Mouse (Mus musculus): ENCODE results near the gene Pik3c2a. TPM values are rescaled to one million over a fixed set of nuclear protein-coding genes. Genes with fewer than 3 reads are reported as not detected.

Gene Pik3c2a
- 10 to 100 TPM; 13.4 to 16.3 TPM for total RNA-seq (2021)
- polyA plus RNA-seq (2012; rRNA removed), result 2.5 and 5.0 TPM in 2 replicates
- long read RNA-seq, full-length matches to known transcripts, result 1 of 4 reads
- long read RNA-seq, partial matches to known transcripts, result 2 of 4 reads
- long read RNA-seq, other reads (novel, unspliced or antisense), result 1 of 4 reads

- peaks cover 3% of the 10 kb centered on the region for H3K79me2 ChIP-seq (replicated peaks; ENCODE audit: control insufficient read depth, insufficient read depth, low read length)
- H3K27ac ChIP-seq, result peak within 1 kb of the TSS; percentile 89
- H3K9ac ChIP-seq (ENCODE audit: low read depth, low read length), result peak within 1 kb of the TSS; percentile 96
- under 1% methylated on average over 69 of the region's 72 CpGs for WGBS
- H3K36me3 ChIP-seq (ENCODE audit: control insufficient read depth, insufficient read depth, low read length), result peaks cover 15% of the 10 kb centered on the region
- peak; percentile 96 to 97 for DNase-seq
- H3K4me3 ChIP-seq, result peak within 1 kb of the TSS; percentile 98
- intact Hi-C loops (cut with DNase I), result loop anchor here (5.0 kb wide), 3 partner anchors 36 to 164 kb away; partner anchors contain the start of gene Rps13
- TF ChIP-seq CTCF (IDR thresholded peaks at IDR 0.05) (no peak), EP300 (IDR thresholded peaks at IDR 0.05; ENCODE audit: insufficient read depth, low read depth, low read length) (no peak; the same call in 1 of the 2 replicates), POLR2A (IDR thresholded peaks at IDR 0.05; ENCODE audit: insufficient read depth, low read depth, low read length) (peak; percentile 94)
- no peaks in the 10 kb centered on the region for H3K27me3 ChIP-seq (ENCODE audit: control insufficient read depth, insufficient read depth, low read length)
- H3K4me1 ChIP-seq (ENCODE audit: control insufficient read depth, insufficient read depth, low read length), result peaks cover 4% of the 10 kb centered on the region
Measured at GRCm38 (mm10) chr7:116443004-116443696, at the start of gene Pik3c2a. Gene Pik3c2a (minus strand): TSS chr7:116443449.

- no peak for TF ChIP-seq POLR2A (IDR thresholded peaks at IDR 0.05; ENCODE audit: insufficient read depth, low read depth, low read length)
- TF ChIP-seq EP300 (IDR thresholded peaks at IDR 0.05; ENCODE audit: insufficient read depth, low read depth, low read length), result no peak
- TF ChIP-seq CTCF (IDR thresholded peaks at IDR 0.05), result no peak
- intact Hi-C loops (cut with DNase I), result no loop called here
- H3K9ac ChIP-seq (ENCODE audit: low read depth, low read length), result no peak overlapping the region
- no peaks in the 10 kb centered on the region for H3K27me3 ChIP-seq (ENCODE audit: control insufficient read depth, insufficient read depth, low read length)
- no peak overlapping the region for H3K27ac ChIP-seq
- H3K4me1 ChIP-seq (ENCODE audit: control insufficient read depth, insufficient read depth, low read length), result no peaks in the 10 kb centered on the region; the same call in 1 of the 2 replicates
- no peaks in the 10 kb centered on the region for H3K36me3 ChIP-seq (ENCODE audit: control insufficient read depth, insufficient read depth, low read length)
- no peak overlapping the region for H3K4me3 ChIP-seq
- 74% methylated on average over 4 of the region's 4 CpGs for WGBS
- no peaks in the 10 kb centered on the region for H3K79me2 ChIP-seq (replicated peaks; ENCODE audit: control insufficient read depth, insufficient read depth, low read length)
- no peak for DNase-seq
Measured at GRCm38 (mm10) chr7:116491113-116491512, 47.9 kb upstream of the Pik3c2a start.

GRCm38 (mm10) chr7:116485062-116485601, 41.9 kb upstream of the Pik3c2a start:
- 0 out of 2 replicates have a peak, but pooled peaks cover 2% of the 10 kb centered on the region for H3K4me1 ChIP-seq (ENCODE audit: control insufficient read depth, insufficient read depth, low read length)
- H3K27me3 ChIP-seq (ENCODE audit: control insufficient read depth, insufficient read depth, low read length), result no peaks in the 10 kb centered on the region
- TF ChIP-seq POLR2A (IDR thresholded peaks at IDR 0.05; ENCODE audit: insufficient read depth, low read depth, low read length) (no peak), CTCF (IDR thresholded peaks at IDR 0.05) (no peak), EP300 (IDR thresholded peaks at IDR 0.05; ENCODE audit: insufficient read depth, low read depth, low read length) (no peak)
- intact Hi-C loops (cut with DNase I), result no loop called here
- H3K36me3 ChIP-seq (ENCODE audit: control insufficient read depth, insufficient read depth, low read length), result no peaks in the 10 kb centered on the region
- DNase-seq, result no peak
- no peak overlapping the region for H3K9ac ChIP-seq (ENCODE audit: low read depth, low read length)
- no peak overlapping the region for H3K4me3 ChIP-seq
- H3K27ac ChIP-seq, result no peak overlapping the region
- WGBS, result 86% methylated on average over 1 of the region's 1 CpGs
- no peaks in the 10 kb centered on the region for H3K79me2 ChIP-seq (replicated peaks; ENCODE audit: control insufficient read depth, insufficient read depth, low read length)

- DNase-seq, result no peak
- Histone ChIP-seq H3K27me3 (ENCODE audit: control insufficient read depth, insufficient read depth, low read length) (no peaks in the 10 kb centered on the region), H3K27ac (no peak overlapping the region), H3K79me2 (replicated peaks; ENCODE audit: control insufficient read depth, insufficient read depth, low read length) (no peaks in the 10 kb centered on the region), H3K4me1 (ENCODE audit: control insufficient read depth, insufficient read depth, low read length) (0 out of 2 replicates have a peak, but pooled peaks cover 2% of the 10 kb centered on the region), H3K36me3 (ENCODE audit: control insufficient read depth, insufficient read depth, low read length) (no peaks in the 10 kb centered on the region), H3K9ac (ENCODE audit: low read depth, low read length) (no peak overlapping the region), H3K4me3 (no peak overlapping the region)
- 47% methylated on average over 5 of the region's 5 CpGs for WGBS
- intact Hi-C loops (cut with DNase I), result no loop called here
- TF ChIP-seq POLR2A (IDR thresholded peaks at IDR 0.05; ENCODE audit: insufficient read depth, low read depth, low read length) (no peak), EP300 (IDR thresholded peaks at IDR 0.05; ENCODE audit: insufficient read depth, low read depth, low read length) (no peak), CTCF (IDR thresholded peaks at IDR 0.05) (no peak)
Measured at GRCm38 (mm10) chr7:116484213-116484612, 41.0 kb upstream of the Pik3c2a start.

- no peaks in the 10 kb centered on the region for H3K36me3 ChIP-seq (ENCODE audit: control insufficient read depth, insufficient read depth, low read length)
- 0 out of 2 replicates have a peak, but pooled peaks cover 2% of the 10 kb centered on the region for H3K4me1 ChIP-seq (ENCODE audit: control insufficient read depth, insufficient read depth, low read length)
- no peak overlapping the region for H3K9ac ChIP-seq (ENCODE audit: low read depth, low read length)
- TF ChIP-seq CTCF (IDR thresholded peaks at IDR 0.05) (no peak), EP300 (IDR thresholded peaks at IDR 0.05; ENCODE audit: insufficient read depth, low read depth, low read length) (no peak), POLR2A (IDR thresholded peaks at IDR 0.05; ENCODE audit: insufficient read depth, low read depth, low read length) (no peak)
- H3K79me2 ChIP-seq (replicated peaks; ENCODE audit: control insufficient read depth, insufficient read depth, low read length), result no peaks in the 10 kb centered on the region
- no peaks in the 10 kb centered on the region for H3K27me3 ChIP-seq (ENCODE audit: control insufficient read depth, insufficient read depth, low read length)
- no peak overlapping the region for H3K4me3 ChIP-seq
- no peak for DNase-seq
- WGBS, result 44% methylated on average over 5 of the region's 5 CpGs
- no peak overlapping the region for H3K27ac ChIP-seq
- intact Hi-C loops (cut with DNase I), result no loop called here
Measured at GRCm38 (mm10) chr7:116483782-116484181, 40.5 kb upstream of the Pik3c2a start.

GRCm38 (mm10) chr7:116483106-116483505, 39.9 kb upstream of the Pik3c2a start:
- Histone ChIP-seq H3K4me1 (ENCODE audit: control insufficient read depth, insufficient read depth, low read length) (0 out of 2 replicates have a peak, but pooled peaks cover 2% of the 10 kb centered on the region), H3K36me3 (ENCODE audit: control insufficient read depth, insufficient read depth, low read length) (no peaks in the 10 kb centered on the region), H3K79me2 (replicated peaks; ENCODE audit: control insufficient read depth, insufficient read depth, low read length) (no peaks in the 10 kb centered on the region), H3K9ac (ENCODE audit: low read depth, low read length) (no peak overlapping the region), H3K4me3 (no peak overlapping the region), H3K27ac (no peak overlapping the region), H3K27me3 (ENCODE audit: control insufficient read depth, insufficient read depth, low read length) (no peaks in the 10 kb centered on the region)
- TF ChIP-seq CTCF (IDR thresholded peaks at IDR 0.05) (no peak), EP300 (IDR thresholded peaks at IDR 0.05; ENCODE audit: insufficient read depth, low read depth, low read length) (no peak), POLR2A (IDR thresholded peaks at IDR 0.05; ENCODE audit: insufficient read depth, low read depth, low read length) (no peak)
- no peak for DNase-seq
- intact Hi-C loops (cut with DNase I), result no loop called here
- WGBS, result 24% methylated on average over 1 of the region's 1 CpGs
